Mouse (Mus musculus): ENCODE results near the gene Ckb. TPM values are rescaled to one million over a fixed set of nuclear protein-coding genes. Genes with fewer than 3 reads are reported as not detected.

Ckb gene
- polyA plus RNA-seq, 1 experiment from 2014 or later: 454 TPM

- Histone ChIP-seq H3K9me3 (replicated peaks; ENCODE audit: control insufficient read depth, low read length) (no peaks in the 10 kb centered on the region), H3K27me3 (ENCODE audit: control insufficient read depth, insufficient read depth, low read length) (no peaks in the 10 kb centered on the region), H3K9ac (ENCODE audit: low read depth, low read length) (peak overlapping the region; percentile 60), H3K27ac (ENCODE audit: low read depth, low read length) (peak overlapping the region; percentile 75), H3K4me1 (ENCODE audit: control insufficient read depth, insufficient read depth, low read length) (peaks cover 38% of the 10 kb centered on the region), H3K36me3 (ENCODE audit: control insufficient read depth, insufficient read depth, low read length) (no peaks in the 10 kb centered on the region), H3K4me3 (ENCODE audit: low read depth, low read length) (no peak overlapping the region), H3K4me2 (peak overlapping the region; percentile 7; the same call in 1 of the 2 replicates)
- no peak for ATAC-seq (replicated peaks; ENCODE audit: insufficient number of reproducible peaks, low FRiP score, low TSS enrichment)
- 30% methylated on average over 14 of the region's 14 CpGs for WGBS (ENCODE audit: insufficient replicate concordance)
These were observed 15.4 kb upstream of the Ckb start for GRCm38 (mm10) chr12:111687350-111688068.

GRCm38 (mm10) chr12:111686390-111686789 is 14.3 kb upstream of the Ckb start:
- 71% methylated on average over 4 of the region's 4 CpGs for WGBS (ENCODE audit: insufficient replicate concordance)
- H3K9me3 ChIP-seq (replicated peaks; ENCODE audit: control insufficient read depth, low read length): no peaks in the 10 kb centered on the region
- peaks cover 40% of the 10 kb centered on the region for H3K4me1 ChIP-seq (ENCODE audit: control insufficient read depth, insufficient read depth, low read length)
- H3K27ac ChIP-seq (ENCODE audit: low read depth, low read length): no peak overlapping the region
- H3K36me3 ChIP-seq (ENCODE audit: control insufficient read depth, insufficient read depth, low read length): no peaks in the 10 kb centered on the region
- ATAC-seq (replicated peaks; ENCODE audit: insufficient number of reproducible peaks, low FRiP score, low TSS enrichment): no peak
- no peak overlapping the region for H3K4me3 ChIP-seq (ENCODE audit: low read depth, low read length)
- H3K4me2 ChIP-seq: no peak overlapping the region
- H3K9ac ChIP-seq (ENCODE audit: low read depth, low read length): no peak overlapping the region
- H3K27me3 ChIP-seq (ENCODE audit: control insufficient read depth, insufficient read depth, low read length): no peaks in the 10 kb centered on the region

- peak overlapping the region; percentile 27; the same call in 1 of the 2 replicates for H3K4me2 ChIP-seq
- 43% methylated on average over 5 of the region's 5 CpGs for WGBS (ENCODE audit: insufficient replicate concordance)
- H3K36me3 ChIP-seq (ENCODE audit: control insufficient read depth, insufficient read depth, low read length): no peaks in the 10 kb centered on the region
- H3K4me1 ChIP-seq (ENCODE audit: control insufficient read depth, insufficient read depth, low read length): peaks cover 35% of the 10 kb centered on the region
- no peaks in the 10 kb centered on the region for H3K27me3 ChIP-seq (ENCODE audit: control insufficient read depth, insufficient read depth, low read length)
- H3K9me3 ChIP-seq (replicated peaks; ENCODE audit: control insufficient read depth, low read length): no peaks in the 10 kb centered on the region
- peak overlapping the region; percentile 94 for H3K27ac ChIP-seq (ENCODE audit: low read depth, low read length)
- peak; percentile 51 for ATAC-seq (replicated peaks; ENCODE audit: insufficient number of reproducible peaks, low FRiP score, low TSS enrichment)
- H3K9ac ChIP-seq (ENCODE audit: low read depth, low read length): peak overlapping the region; percentile 65
- no peak overlapping the region for H3K4me3 ChIP-seq (ENCODE audit: low read depth, low read length)
These were observed 10.7 kb upstream of the Ckb start for GRCm38 (mm10) chr12:111682806-111683205.

GRCm38 (mm10) chr12:111682003-111682402 is 9.9 kb upstream of the Ckb start:
- ATAC-seq (replicated peaks; ENCODE audit: insufficient number of reproducible peaks, low FRiP score, low TSS enrichment): no peak
- Histone ChIP-seq H3K4me2 (no peak overlapping the region), H3K27ac (ENCODE audit: low read depth, low read length) (peak overlapping the region; percentile 94), H3K4me3 (ENCODE audit: low read depth, low read length) (no peak overlapping the region), H3K9me3 (replicated peaks; ENCODE audit: control insufficient read depth, low read length) (no peaks in the 10 kb centered on the region), H3K27me3 (ENCODE audit: control insufficient read depth, insufficient read depth, low read length) (no peaks in the 10 kb centered on the region), H3K4me1 (ENCODE audit: control insufficient read depth, insufficient read depth, low read length) (peaks cover 35% of the 10 kb centered on the region), H3K36me3 (ENCODE audit: control insufficient read depth, insufficient read depth, low read length) (no peaks in the 10 kb centered on the region), H3K9ac (ENCODE audit: low read depth, low read length) (peak overlapping the region; percentile 65; the same call in 1 of the 2 replicates)
- 62% methylated on average over 5 of the region's 5 CpGs for WGBS (ENCODE audit: insufficient replicate concordance)

GRCm38 (mm10) chr12:111681305-111681704 is 9.2 kb upstream of the Ckb start:
- ATAC-seq (replicated peaks; ENCODE audit: insufficient number of reproducible peaks, low FRiP score, low TSS enrichment): no peak
- WGBS (ENCODE audit: insufficient replicate concordance): 80% methylated on average over 8 of the region's 8 CpGs
- Histone ChIP-seq H3K27me3 (ENCODE audit: control insufficient read depth, insufficient read depth, low read length) (no peaks in the 10 kb centered on the region), H3K9me3 (replicated peaks; ENCODE audit: control insufficient read depth, low read length) (no peaks in the 10 kb centered on the region), H3K36me3 (ENCODE audit: control insufficient read depth, insufficient read depth, low read length) (no peaks in the 10 kb centered on the region), H3K4me2 (no peak overlapping the region), H3K4me1 (ENCODE audit: control insufficient read depth, insufficient read depth, low read length) (peaks cover 30% of the 10 kb centered on the region), H3K4me3 (ENCODE audit: low read depth, low read length) (no peak overlapping the region), H3K27ac (ENCODE audit: low read depth, low read length) (peak overlapping the region; percentile 94), H3K9ac (ENCODE audit: low read depth, low read length) (no peak overlapping the region; the same call in 1 of the 2 replicates)

- no peaks in the 10 kb centered on the region for H3K9me3 ChIP-seq (replicated peaks; ENCODE audit: control insufficient read depth, low read length)
- no peak overlapping the region for H3K9ac ChIP-seq (ENCODE audit: low read depth, low read length)
- no peaks in the 10 kb centered on the region for H3K27me3 ChIP-seq (ENCODE audit: control insufficient read depth, insufficient read depth, low read length)
- peaks cover 30% of the 10 kb centered on the region for H3K4me1 ChIP-seq (ENCODE audit: control insufficient read depth, insufficient read depth, low read length)
- no peak overlapping the region for H3K27ac ChIP-seq (ENCODE audit: low read depth, low read length)
- whole genome bisulfite sequencing (ENCODE audit: insufficient replicate concordance): 93% methylated on average over 13 of the region's 13 CpGs
- H3K36me3 ChIP-seq (ENCODE audit: control insufficient read depth, insufficient read depth, low read length): no peaks in the 10 kb centered on the region
- ATAC-seq (replicated peaks; ENCODE audit: insufficient number of reproducible peaks, low FRiP score, low TSS enrichment): no peak
- no peak overlapping the region for H3K4me3 ChIP-seq (ENCODE audit: low read depth, low read length)
- H3K4me2 ChIP-seq: no peak overlapping the region
These were observed 8.5 kb upstream of the Ckb start for GRCm38 (mm10) chr12:111680661-111681060.

- Histone ChIP-seq H3K4me3 (ENCODE audit: low read depth, low read length) (peak overlapping the region; percentile 69), H3K9me3 (replicated peaks; ENCODE audit: control insufficient read depth, low read length) (no peaks in the 10 kb centered on the region), H3K36me3 (ENCODE audit: control insufficient read depth, insufficient read depth, low read length) (no peaks in the 10 kb centered on the region), H3K4me2 (peak overlapping the region; percentile 75), H3K4me1 (ENCODE audit: control insufficient read depth, insufficient read depth, low read length) (peaks cover 38% of the 10 kb centered on the region), H3K27me3 (ENCODE audit: control insufficient read depth, insufficient read depth, low read length) (no peaks in the 10 kb centered on the region), H3K27ac (ENCODE audit: low read depth, low read length) (no peak overlapping the region), H3K9ac (ENCODE audit: low read depth, low read length) (peak overlapping the region; percentile 83)
- no peak for ATAC-seq (replicated peaks; ENCODE audit: insufficient number of reproducible peaks, low FRiP score, low TSS enrichment)
- WGBS (ENCODE audit: insufficient replicate concordance): 34% methylated on average over 7 of the region's 7 CpGs
These were observed 6.9 kb upstream of the Ckb start for GRCm38 (mm10) chr12:111678997-111679396.

- no peak for ATAC-seq (replicated peaks; ENCODE audit: insufficient number of reproducible peaks, low FRiP score, low TSS enrichment)
- H3K27ac ChIP-seq (ENCODE audit: low read depth, low read length): no peak overlapping the region
These were observed 6.5 kb upstream of the Ckb start for GRCm38 (mm10) chr12:111678670-111678933.

More at GRCm38 (mm10) chr12:111678670-111678933, 6.5 kb upstream of the Ckb start:
- H3K27me3 ChIP-seq (ENCODE audit: control insufficient read depth, insufficient read depth, low read length): no peaks in the 10 kb centered on the region
- peak overlapping the region; percentile 83 for H3K9ac ChIP-seq (ENCODE audit: low read depth, low read length)
- 7% methylated on average over 13 of the region's 13 CpGs for WGBS (ENCODE audit: insufficient replicate concordance)
- H3K4me2 ChIP-seq: peak overlapping the region; percentile 75
- peak overlapping the region; percentile 69 for H3K4me3 ChIP-seq (ENCODE audit: low read depth, low read length)
- H3K9me3 ChIP-seq (replicated peaks; ENCODE audit: control insufficient read depth, low read length): no peaks in the 10 kb centered on the region
- no peaks in the 10 kb centered on the region for H3K36me3 ChIP-seq (ENCODE audit: control insufficient read depth, insufficient read depth, low read length)
- peaks cover 38% of the 10 kb centered on the region for H3K4me1 ChIP-seq (ENCODE audit: control insufficient read depth, insufficient read depth, low read length)
